Mouse (Mus musculus) liver, postnatal 0 days (tissue): ENCODE measurements around the gene Sap30bp. TPM values are rescaled to one million over a fixed set of nuclear protein-coding genes. Genes with fewer than 3 reads are reported as not detected.

ENCODE experiments used
- ATAC-seq: fragments of 200-750 bp; cut with Nextera tagmentation; 2 replicates; pipeline ENCODE4 v1.8.0; 2017; ENCODE audit warnings: mild to moderate bottlenecking, moderate library complexity
- DNase-seq: peaks from one replicate; pipeline ENCODE4 v3.0.0-alpha.2; 2016
- H3K27ac ChIP-seq: fragments of 300-500 bp; sonication (generic); 2 replicates; pipeline ENCODE4 v1.5.1; 2014; ENCODE audit warnings: antibody characterized with exemption, moderate library complexity, mild to moderate bottlenecking, low read depth
- H3K27me3 ChIP-seq: fragments of 300-500 bp; sonication (generic); 2 replicates; pipeline ENCODE4 v1.6.1; 2014; ENCODE audit warnings: low read length, control low read depth, mixed read lengths; ENCODE audit not compliant: insufficient read depth
- H3K36me3 ChIP-seq: fragments of 300-500 bp; sonication (generic); replicated peaks from 2 replicates; pipeline ENCODE4 v1.6.1; 2014; ENCODE audit warnings: mild to moderate bottlenecking, control low read depth, low read length, moderate library complexity, mixed read lengths; ENCODE audit not compliant: insufficient read depth
- H3K4me1 ChIP-seq: fragments of 300-500 bp; sonication (generic); 2 replicates; pipeline ENCODE4 v1.6.1; 2014; ENCODE audit warnings: antibody characterized with exemption, mild to moderate bottlenecking, control low read depth; ENCODE audit not compliant: insufficient read depth
- H3K4me2 ChIP-seq: fragments of 300-500 bp; sonication (generic); 2 replicates; pipeline ENCODE4 v1.6.1; 2014; ENCODE audit warnings: low read depth, mild to moderate bottlenecking, low read length, moderate library complexity, mixed read lengths
- H3K4me3 ChIP-seq: fragments of 300-500 bp; sonication (generic); 2 replicates; pipeline ENCODE4 v1.5.1; 2014; ENCODE audit warnings: low read depth, low read length
- H3K9ac ChIP-seq: fragments of 300-500 bp; sonication (generic); replicated peaks from 2 replicates; pipeline ENCODE4 v1.6.1; 2014; ENCODE audit warnings: mild to moderate bottlenecking, moderate library complexity
- H3K9me3 ChIP-seq: fragments of 300-500 bp; sonication (generic); 2 replicates; pipeline ENCODE4 v1.6.1; 2016; ENCODE audit warnings: mild to moderate bottlenecking, control low read depth, low read length, mixed read lengths
- CTCF ChIP-seq: sonication (generic); IDR thresholded peaks from 2 replicates; pipeline ENCODE4 v1.5.1; 2016; ENCODE audit warnings: antibody characterized with exemption, low read depth
- EP300 ChIP-seq: IDR thresholded peaks from 2 replicates; pipeline ENCODE4 v1.6.1; 2016; ENCODE audit warnings: antibody characterized with exemption, low read depth, mild to moderate bottlenecking
- WGBS: fragments of 180-500 bp; shearing (Covaris S2); extraction: QIAGEN DNeasy Blood & Tissue Kit; methylation state at CpG from one replicate; pipeline ENCODE4 v1.1.7; 2014; ENCODE audit not compliant: insufficient replicate concordance; 5-methylcytosine and 5-hydroxymethylcytosine counted together
- polyA plus RNA-seq: library from polyadenylated mRNA; unstranded; fragments of >200 nt; fragmentation: Nextera tagmentation; extraction: Ambion mirVana; gene quantifications from 2 replicates; pipeline ENCODE4 v1.2.1, GENCODE M21; 2015

Gene Sap30bp
- polyA plus RNA-seq, 1 experiment from 2014 or later, result 15.4 TPM

DNA sequence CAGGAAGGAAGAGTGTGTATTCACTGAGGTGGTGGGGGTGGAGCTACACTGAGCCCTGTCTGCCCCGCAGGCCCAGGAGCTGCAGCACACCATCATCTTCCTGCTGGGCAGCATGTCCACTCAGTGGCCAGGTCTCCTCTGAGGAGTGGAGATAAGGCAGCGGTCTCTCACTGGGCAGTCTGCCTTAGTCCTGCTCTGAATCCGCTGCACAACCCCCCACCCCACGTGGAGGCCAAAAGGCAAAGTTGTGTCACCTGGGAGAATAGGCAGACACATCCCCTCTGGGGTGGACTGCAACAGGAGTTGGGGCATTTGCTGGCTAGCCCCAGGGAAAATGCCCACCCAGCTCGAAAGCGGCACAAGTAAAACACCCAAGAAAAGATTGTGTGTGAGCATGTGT lies 40.9 kb upstream of the Sap30bp start:
- DNase-seq (no peak), ATAC-seq (peak; percentile 64; the same call in 1 of the 2 replicates)
- H3K4me2 ChIP-seq, result no peak overlapping the region
- WGBS, result 65% methylated on average over 6 of the region's 6 CpGs
- no peaks in the 10 kb centered on the region for H3K27me3 ChIP-seq
- peaks cover 22% of the 10 kb centered on the region for H3K36me3 ChIP-seq
- H3K27ac ChIP-seq, result no peak overlapping the region
- no peaks in the 10 kb centered on the region for H3K9me3 ChIP-seq
- no peak for TF ChIP-seq CTCF
- TF ChIP-seq EP300, result no peak
- no peaks in the 10 kb centered on the region; the same call in 1 of the 2 replicates for H3K4me1 ChIP-seq
- H3K4me3 ChIP-seq, result no peak overlapping the region
- H3K9ac ChIP-seq, result no peak overlapping the region

DNA sequence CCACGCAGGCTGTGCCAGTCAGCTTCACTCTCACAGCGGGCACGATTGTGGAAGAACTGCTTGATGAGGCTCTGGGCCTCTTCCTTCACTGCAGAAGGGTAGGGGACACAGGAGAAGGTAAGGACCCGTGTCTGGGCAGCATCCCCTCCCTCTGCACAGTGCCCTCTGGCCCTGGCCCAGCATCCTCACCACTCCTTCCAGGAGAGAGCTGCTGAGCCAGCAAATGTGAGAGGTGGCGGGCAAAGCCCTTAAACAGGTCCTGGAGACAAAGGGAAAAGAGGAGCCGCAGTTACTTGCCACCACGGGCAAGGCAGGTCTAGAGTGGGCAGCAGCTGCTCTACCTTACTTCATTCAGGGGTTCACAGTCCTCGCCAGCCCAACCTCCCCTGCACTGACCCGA lies 40.0 kb upstream of the Sap30bp start:
- H3K4me1 ChIP-seq, result no peaks in the 10 kb centered on the region
- H3K27ac ChIP-seq, result no peak overlapping the region
- no peaks in the 10 kb centered on the region for H3K27me3 ChIP-seq
- no peak overlapping the region for H3K4me3 ChIP-seq
- no peaks in the 10 kb centered on the region for H3K9me3 ChIP-seq
- no peak overlapping the region for H3K9ac ChIP-seq
- H3K36me3 ChIP-seq, result peaks cover 22% of the 10 kb centered on the region
- ATAC-seq (no peak), DNase-seq (no peak)
- 86% methylated on average over 9 of the region's 9 CpGs for WGBS
- TF ChIP-seq CTCF (no peak), EP300 (no peak)
- H3K4me2 ChIP-seq, result no peak overlapping the region

DNA sequence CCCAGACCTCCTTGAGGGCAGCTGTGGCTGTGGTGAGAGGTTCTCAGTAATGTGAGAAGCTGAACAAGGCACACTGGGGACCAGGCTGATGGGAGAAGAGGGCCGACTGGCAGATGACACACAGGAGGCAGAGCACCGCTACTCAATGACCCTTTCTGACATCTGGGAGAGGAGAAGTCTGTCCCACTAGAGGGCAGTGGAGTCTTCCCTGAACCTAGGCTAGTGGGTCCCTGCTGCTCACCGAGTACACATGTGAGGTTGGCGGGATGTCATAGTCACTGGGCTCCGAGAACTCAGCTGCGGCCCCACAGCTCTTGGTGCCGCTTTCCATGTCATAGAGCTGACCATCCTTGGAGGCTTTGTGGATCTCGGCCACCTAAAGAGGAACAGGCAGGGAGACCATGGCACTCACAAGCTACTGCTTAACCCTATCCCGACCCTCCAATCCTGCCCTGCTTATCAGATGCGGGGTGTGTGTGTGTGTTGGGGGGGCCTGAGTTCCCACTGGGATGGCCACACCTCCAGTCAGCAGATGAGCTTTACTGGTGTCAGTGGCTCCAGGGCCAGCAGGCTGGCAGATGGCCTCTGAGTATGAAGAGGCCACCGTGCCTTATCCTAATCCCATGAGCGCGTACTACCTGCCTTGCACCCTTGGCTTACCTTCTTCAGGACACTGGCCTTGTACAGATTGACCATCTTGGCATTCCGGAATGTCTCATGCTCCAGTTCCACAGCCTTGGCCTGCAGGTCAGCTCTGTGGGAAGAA lies 38.1 kb upstream of the Sap30bp start:
- H3K27me3 ChIP-seq, result no peaks in the 10 kb centered on the region
- TF ChIP-seq EP300 (no peak), CTCF (peak; percentile 76)
- no peak overlapping the region for H3K27ac ChIP-seq
- H3K4me3 ChIP-seq, result no peak overlapping the region
- peaks cover 9% of the 10 kb centered on the region; the same call in 1 of the 2 replicates for H3K4me1 ChIP-seq
- H3K9me3 ChIP-seq, result no peaks in the 10 kb centered on the region
- no peak for DNase-seq
- no peak overlapping the region for H3K9ac ChIP-seq
- H3K4me2 ChIP-seq, result no peak overlapping the region
- 57% methylated on average over 14 of the region's 14 CpGs for WGBS
- H3K36me3 ChIP-seq, result peaks cover 22% of the 10 kb centered on the region
- ATAC-seq, result no peak

GRCm38 (mm10) chr11:115898446-115898845 lies 34.6 kb upstream of the Sap30bp start:
- ATAC-seq (no peak), DNase-seq (no peak)
- Histone ChIP-seq H3K36me3 (peaks cover 22% of the 10 kb centered on the region), H3K4me3 (no peak overlapping the region), H3K9me3 (no peaks in the 10 kb centered on the region), H3K4me1 (peaks cover 38% of the 10 kb centered on the region), H3K27ac (peak overlapping the region; percentile 55), H3K9ac (no peak overlapping the region), H3K27me3 (no peaks in the 10 kb centered on the region), H3K4me2 (peak overlapping the region; percentile 77; the same call in 1 of the 2 replicates)
- TF ChIP-seq CTCF (no peak), EP300 (no peak)
- WGBS, result 44% methylated on average over 7 of the region's 7 CpGs

DNA sequence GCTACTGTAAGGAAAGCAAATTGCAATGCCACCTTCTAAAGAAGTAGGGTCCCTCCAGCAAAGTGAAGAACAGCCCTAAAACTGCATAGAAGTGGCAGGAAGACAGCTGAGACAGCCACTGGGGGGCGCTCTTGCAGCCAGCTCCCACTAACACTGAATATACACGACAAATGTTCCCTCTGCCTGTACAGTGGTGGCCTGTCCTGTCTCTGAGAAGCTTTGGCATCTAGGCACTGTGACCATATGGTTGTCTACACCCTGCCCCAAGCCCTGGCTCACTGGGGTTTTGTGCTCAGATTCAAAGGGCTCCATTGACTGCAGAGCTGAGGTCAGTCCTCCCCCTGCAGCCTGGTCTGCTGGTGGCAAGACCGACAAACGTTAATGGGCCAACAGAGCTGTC lies 34.2 kb upstream of the Sap30bp start:
- Histone ChIP-seq H3K9me3 (no peaks in the 10 kb centered on the region), H3K4me1 (peaks cover 43% of the 10 kb centered on the region), H3K9ac (peak overlapping the region; percentile 80; the same call in 1 of the 2 replicates), H3K4me3 (no peak overlapping the region), H3K27me3 (no peaks in the 10 kb centered on the region), H3K36me3 (peaks cover 17% of the 10 kb centered on the region), H3K4me2 (peak overlapping the region; percentile 77), H3K27ac (peak overlapping the region; percentile 95)
- TF ChIP-seq CTCF (peak; percentile 94), EP300 (no peak)
- WGBS, result 8% methylated on average over 4 of the region's 4 CpGs
- 0 out of 2 replicates have a peak, but pooled peaks have one; percentile 6 for ATAC-seq
- peak; percentile 86 for DNase-seq

DNA sequence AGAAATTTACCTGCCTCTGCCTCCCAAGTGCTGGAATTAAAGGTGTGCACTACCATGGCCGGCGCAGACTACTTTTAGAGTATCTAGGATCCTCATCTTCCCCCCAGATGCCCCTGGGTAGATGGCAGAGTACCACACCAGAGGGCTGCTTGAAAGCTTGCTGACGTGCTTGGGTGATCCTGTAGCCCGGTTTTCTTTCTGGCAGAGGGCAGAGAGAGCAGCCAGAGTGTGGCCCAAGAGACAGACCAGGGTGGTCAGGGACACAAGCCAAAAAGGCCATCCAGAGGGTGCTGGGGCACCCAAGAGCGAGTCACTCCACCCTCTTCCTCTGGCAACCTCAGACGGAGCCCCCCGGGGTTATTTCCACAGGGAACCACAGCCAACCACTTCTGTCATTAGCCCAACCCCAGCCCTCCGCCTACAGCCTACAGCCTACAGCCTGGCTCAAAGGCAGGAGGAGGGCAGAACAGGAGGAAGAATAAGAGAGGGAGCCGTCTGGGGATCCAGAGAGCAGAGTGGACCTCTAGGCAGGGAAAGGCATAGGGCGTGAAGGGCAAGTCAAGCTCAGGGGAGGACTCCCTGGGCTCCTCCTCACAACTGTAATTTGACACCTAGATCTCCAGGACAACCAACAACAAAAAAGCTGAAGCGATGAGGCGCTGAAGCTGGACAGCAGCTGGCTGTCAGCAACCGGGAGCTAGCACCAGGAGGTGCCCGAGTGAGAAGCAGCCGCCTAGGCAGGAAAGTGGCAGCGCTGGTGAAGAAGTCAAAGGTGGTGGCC lies 33.4 kb upstream of the Sap30bp start, which contains the start of gene Smim5:
TSS of gene Smim5 (plus strand) at position 481 of the 781 bp plus-strand sequence.
- Histone ChIP-seq H3K9me3 (no peaks in the 10 kb centered on the region), H3K9ac (peak within 1 kb of the TSS; percentile 80), H3K36me3 (peaks cover 14% of the 10 kb centered on the region), H3K4me2 (peak within 1 kb of the TSS; percentile 77), H3K27me3 (no peaks in the 10 kb centered on the region), H3K4me3 (peak within 1 kb of the TSS; percentile 63), H3K27ac (peak within 1 kb of the TSS; percentile 95), H3K4me1 (peaks cover 50% of the 10 kb centered on the region)
- DNase-seq (peak; percentile 62), ATAC-seq (peak; percentile 35)
- TF ChIP-seq CTCF (peak; percentile 25; the same call in 1 of the 2 replicates), EP300 (no peak)
- WGBS, result 27% methylated on average over 16 of the region's 16 CpGs
